Comparison of ENCODE assay signal across 8 mouse cellular contexts in the genomic region with DNA sequence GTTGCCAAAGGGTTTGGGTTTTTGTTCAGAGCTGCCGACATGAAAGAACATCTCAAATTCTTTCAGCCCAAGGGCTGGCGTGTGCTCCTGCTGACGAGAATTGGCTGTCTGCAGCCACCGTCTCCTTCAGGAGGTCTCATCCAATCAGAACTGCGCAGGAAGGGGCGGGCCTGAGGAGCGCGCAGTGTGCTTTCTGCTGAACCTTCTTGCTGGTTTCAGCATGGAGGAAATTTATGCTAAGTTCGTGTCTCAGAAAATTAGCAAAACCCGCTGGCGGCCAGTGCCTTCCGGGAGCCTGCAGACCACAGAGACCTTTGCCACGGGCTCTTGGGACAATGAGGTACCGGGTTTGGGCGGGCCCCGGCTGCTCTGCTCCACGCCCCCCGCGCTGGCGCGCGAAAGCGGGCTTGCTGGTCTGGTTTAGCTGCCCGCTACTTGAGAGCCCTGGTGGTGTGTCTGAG. TPM values are rescaled to one million over a fixed set of nuclear protein-coding genes. Genes with fewer than 3 reads are reported as not detected.
DNase-seq lines count a peak whose midpoint lies in the region; ATAC-seq and TF ChIP-seq lines count a peak whose summit lies in the region.

A gene (plus strand): TSS at position 162 of the 461 bp plus-strand sequence.

- ATAC-seq in activated CD4-positive, CD25-positive, alpha-beta regulatory T cell, adult 4 months = peak; percentile 83
- ATAC-seq in inflammation-experienced regulatory T-cells, adult 6 months = peak; percentile 86
- peak; percentile 79 for ATAC-seq in megakaryocyte-erythroid progenitor cell, adult 5-6 weeks (replicated peaks; ENCODE audit: low FRiP score, low TSS enrichment, poor library complexity, severe bottlenecking)

- H3K4me3 ChIP-seq in cortical plate, adult 2 months (ENCODE audit: insufficient read depth, low read length) = peak within 1 kb of the TSS; percentile 57

- TF ChIP-seq CTCF in cortical plate, adult 2 months (IDR thresholded peaks at IDR 0.05; ENCODE audit: extremely low read depth, insufficient read depth, low read length) = no peak

- H3K27ac ChIP-seq in cortical plate, adult 2 months (ENCODE audit: insufficient read depth, low read length) = no peak within 1 kb of the TSS

- peak; percentile 58; the same call in 1 of the 2 replicates for TF ChIP-seq POLR2A in cortical plate, adult 2 months (IDR thresholded peaks at IDR 0.05; ENCODE audit: extremely low read depth, insufficient read depth, low read length)

- peak; percentile 81 to 84 for DNase-seq in gastrocnemius, adult 8-10 months (ENCODE audit: low spot score in 2 of 2)
- peak; percentile 92 to 93 for DNase-seq in left cerebral cortex, postnatal 10 days (ENCODE audit: extremely low spot score in 1 of 2, low spot score in 2 of 2)
- DNase-seq in right cerebral cortex, postnatal 25 days = peak; percentile 90
- peak; percentile 83 to 90 for DNase-seq in urinary bladder, postnatal 4 days (ENCODE audit: low spot score in 2 of 2)

- intact Hi-C loops in left cerebral cortex, postnatal 10 days (cut with DNase I) = no loop called here

- no peaks in the 10 kb centered on the region for H3K4me1 ChIP-seq in cortical plate, adult 2 months (ENCODE audit: control insufficient read depth, insufficient read depth, low read length)

RNA-seq across cellular contexts. Expression of the gene that starts here (rescaled TPM):
- 10 to 100 TPM; 29.1 to 30.2 TPM for polyA plus RNA-seq in activated CD4-positive, CD25-positive, alpha-beta regulatory T cell, adult 4 months (2017; shearing (Covaris generic))
- 4.9 and 7.6 TPM in 2 replicates for polyA plus RNA-seq in cortical plate, adult 2 months (2012; rRNA removed)
- total RNA-seq in gastrocnemius, adult 8-10 months (2022) = 1 to 10 TPM; 5.4 to 6.5 (median 5.7) TPM
- 10 to 100 TPM; 25.7 to 33.5 (median 27.4) TPM for polyA plus RNA-seq in inflammation-experienced regulatory T-cells, adult 6 months (2017; shearing (Covaris generic))
- total RNA-seq in left cerebral cortex, postnatal 10 days (2021) = 1 to 10 TPM; 8.2 to 8.3 TPM
- total RNA-seq in megakaryocyte-erythroid progenitor cell, adult 5-6 weeks (2014; fragmentation: Nextera tagmentation) = 53.1 and 54.8 TPM in 2 replicates
- total RNA-seq in megakaryocyte-erythroid progenitor cell, adult 5-6 weeks (2017) = 23.9 and 64.8 TPM in 2 replicates
